Mouse (Mus musculus) forebrain, embryonic 11.5 days (tissue): ENCODE data around the gene Add2. TPM values are rescaled to one million over a fixed set of nuclear protein-coding genes. Genes with fewer than 3 reads are reported as not detected.
A peak's percentile ranks its signal among the peaks of the same experiment; 100 is the strongest.

Experiments
- ATAC-seq: fragments of 200-750 bp; cut with Nextera tagmentation; replicated peaks from 2 replicates; pipeline ENCODE4 v1.8.0; 2017; ENCODE audit warnings: moderate TSS enrichment; ENCODE audit not compliant: low FRiP score
- DNase-seq: peaks from one replicate; pipeline ENCODE4 v3.0.0-alpha.2; 2017; ENCODE audit warnings: low spot score
- H3K27ac ChIP-seq: fragments of 300-500 bp; sonication (generic); 2 replicates; pipeline ENCODE4 v1.5.1; 2014; ENCODE audit warnings: low read depth, low read length
- H3K27me3 ChIP-seq: fragments of 300-500 bp; sonication (generic); 2 replicates; pipeline ENCODE4 v1.6.1; 2014; ENCODE audit warnings: mild to moderate bottlenecking, low read length, mixed read lengths; ENCODE audit not compliant: control insufficient read depth, insufficient read depth
- H3K36me3 ChIP-seq: fragments of 300-500 bp; sonication (generic); 2 replicates; pipeline ENCODE4 v1.6.1; 2014; ENCODE audit warnings: mild to moderate bottlenecking, low read length, moderate library complexity, mixed read lengths; ENCODE audit not compliant: control insufficient read depth, insufficient read depth
- H3K4me1 ChIP-seq: fragments of 300-500 bp; sonication (generic); replicated peaks from 2 replicates; pipeline ENCODE4 v1.6.1; 2014; ENCODE audit warnings: low read length, mixed read lengths; ENCODE audit not compliant: control insufficient read depth, insufficient read depth
- H3K4me2 ChIP-seq: fragments of 300-500 bp; sonication (generic); 2 replicates; pipeline ENCODE4 v1.6.1; 2014; ENCODE audit warnings: low read depth, mild to moderate bottlenecking, low read length, moderate library complexity, mixed read lengths; ENCODE audit not compliant: severe bottlenecking
- H3K4me3 ChIP-seq: fragments of 300-500 bp; sonication (generic); 2 replicates; pipeline ENCODE4 v1.5.1; 2014; ENCODE audit warnings: low read depth, low read length
- H3K9ac ChIP-seq: fragments of 300-500 bp; sonication (generic); 2 replicates; pipeline ENCODE4 v1.6.1; 2014; ENCODE audit warnings: low read length
- H3K9me3 ChIP-seq: fragments of 300-500 bp; sonication (generic); 2 replicates; pipeline ENCODE4 v1.6.1; 2016; ENCODE audit warnings: low read length, mixed read lengths; ENCODE audit not compliant: control insufficient read depth
- WGBS: fragments of 180-500 bp; shearing (Covaris S2); extraction: QIAGEN DNeasy Blood & Tissue Kit; methylation state at CpG from one replicate; pipeline ENCODE4 v1.1.7; 2014; 5-methylcytosine and 5-hydroxymethylcytosine counted together
- polyA plus RNA-seq: library from polyadenylated mRNA; unstranded; fragments of >200 nt; fragmentation: Nextera tagmentation; extraction: Ambion mirVana; gene quantifications from 2 replicates; pipeline ENCODE4 v1.2.1, GENCODE M21; 2014

Gene Add2
- polyA plus RNA-seq, 1 experiment from 2014 or later = 61.0 TPM

DNA sequence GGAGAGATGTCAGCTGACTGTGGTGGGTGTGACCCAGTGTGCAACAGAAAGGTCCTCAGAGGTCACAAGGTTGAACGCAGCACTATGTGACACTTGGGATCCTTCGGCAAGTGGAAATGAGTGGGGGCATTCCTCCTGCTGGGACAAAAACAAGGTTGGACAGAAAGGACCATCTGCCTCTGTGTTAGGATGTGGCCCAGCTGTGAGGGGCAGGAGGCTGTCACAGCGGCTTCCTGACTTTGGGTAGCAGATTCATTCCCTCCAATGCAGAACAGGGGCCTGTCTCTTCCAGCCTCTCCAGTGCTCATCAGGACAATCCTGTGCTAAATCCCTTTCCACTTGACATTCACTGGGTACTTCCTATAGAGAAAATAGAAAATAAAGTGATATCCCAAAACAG is 132.4 kb downstream of the Add2 start:
- no peak overlapping the region for H3K4me2 ChIP-seq
- no peak overlapping the region for H3K4me3 ChIP-seq
- H3K9ac ChIP-seq = no peak overlapping the region
- ATAC-seq (no peak), DNase-seq (no peak)
- WGBS = 75% methylated on average over 3 of the region's 3 CpGs
- no peaks in the 10 kb centered on the region for H3K9me3 ChIP-seq
- H3K27ac ChIP-seq = no peak overlapping the region
- no peaks in the 10 kb centered on the region for H3K36me3 ChIP-seq
- no peaks in the 10 kb centered on the region for H3K4me1 ChIP-seq
- no peaks in the 10 kb centered on the region for H3K27me3 ChIP-seq

DNA sequence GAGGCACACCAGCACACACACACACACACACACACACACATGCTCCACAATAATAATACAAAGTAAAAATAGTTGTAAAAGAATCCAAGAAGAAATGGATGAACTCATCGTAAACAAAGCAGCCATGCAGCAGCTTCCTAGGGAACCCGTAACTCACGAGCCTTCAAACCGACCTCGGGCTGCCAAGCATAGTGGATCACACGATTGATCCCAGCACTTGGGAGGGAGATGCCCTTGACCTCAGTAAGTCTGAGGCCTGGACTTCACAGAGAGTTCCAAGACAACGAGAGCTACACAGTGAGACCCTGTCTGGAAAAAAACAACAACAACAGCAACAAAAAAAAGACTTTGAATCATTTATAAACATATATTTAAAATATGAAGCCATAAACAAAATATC is 133.1 kb downstream of the Add2 start:
- no peak overlapping the region for H3K4me3 ChIP-seq
- H3K27me3 ChIP-seq = no peaks in the 10 kb centered on the region
- 69% methylated on average over 7 of the region's 7 CpGs for WGBS
- no peaks in the 10 kb centered on the region for H3K9me3 ChIP-seq
- H3K4me2 ChIP-seq = no peak overlapping the region
- H3K4me1 ChIP-seq = no peaks in the 10 kb centered on the region
- ATAC-seq (no peak), DNase-seq (no peak)
- no peak overlapping the region for H3K27ac ChIP-seq
- no peaks in the 10 kb centered on the region for H3K36me3 ChIP-seq
- H3K9ac ChIP-seq = no peak overlapping the region

DNA sequence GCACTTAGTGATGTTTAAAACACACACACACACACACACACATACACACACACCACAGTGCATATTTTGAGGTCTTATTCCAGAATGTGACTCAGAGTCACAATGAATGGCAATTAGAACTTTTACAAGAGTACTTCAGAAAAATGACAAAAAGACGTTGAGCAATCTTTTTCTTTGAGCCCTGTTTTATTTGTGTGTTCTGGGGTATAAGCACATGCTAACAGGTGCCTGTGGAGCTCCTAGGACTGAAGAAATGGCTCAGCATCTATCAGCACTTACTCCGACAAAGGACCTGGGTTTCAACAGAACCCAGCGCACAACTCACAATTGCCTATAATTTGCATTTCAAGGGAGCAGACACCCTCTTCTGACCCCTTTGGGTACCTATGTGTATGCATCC is 135.5 kb downstream of the Add2 start:
- Histone ChIP-seq H3K4me2 (no peak overlapping the region), H3K4me1 (no peaks in the 10 kb centered on the region), H3K4me3 (no peak overlapping the region), H3K9ac (no peak overlapping the region), H3K27ac (no peak overlapping the region), H3K36me3 (no peaks in the 10 kb centered on the region), H3K27me3 (no peaks in the 10 kb centered on the region), H3K9me3 (no peaks in the 10 kb centered on the region)
- DNase-seq (no peak), ATAC-seq (no peak)
- WGBS = 53% methylated on average over 3 of the region's 3 CpGs

DNA sequence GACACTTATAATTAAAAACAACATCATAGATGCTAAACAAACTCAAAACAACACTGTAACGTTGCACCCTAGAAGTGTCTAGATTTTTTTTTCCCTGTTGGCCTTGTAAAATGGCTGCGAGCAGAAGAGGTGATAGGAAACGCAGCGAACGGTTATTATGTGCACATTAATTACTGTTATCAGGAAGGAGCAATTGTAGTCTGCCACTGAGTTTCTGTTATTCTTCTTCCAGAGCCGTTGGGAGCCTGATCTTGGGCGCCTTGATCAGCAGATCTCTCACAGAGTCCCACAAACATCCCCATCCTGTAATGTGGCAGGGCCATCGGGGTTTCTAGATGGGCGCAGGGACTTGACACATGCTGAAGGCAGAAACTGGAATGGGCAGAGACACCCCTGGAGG is 137.9 kb downstream of the Add2 start:
- Histone ChIP-seq H3K36me3 (no peaks in the 10 kb centered on the region), H3K9ac (no peak overlapping the region), H3K9me3 (no peaks in the 10 kb centered on the region), H3K4me3 (no peak overlapping the region), H3K4me2 (no peak overlapping the region), H3K4me1 (no peaks in the 10 kb centered on the region), H3K27me3 (no peaks in the 10 kb centered on the region), H3K27ac (no peak overlapping the region)
- 85% methylated on average over 9 of the region's 9 CpGs for WGBS
- ATAC-seq = no peak
- DNase-seq = peak; percentile 20

DNA sequence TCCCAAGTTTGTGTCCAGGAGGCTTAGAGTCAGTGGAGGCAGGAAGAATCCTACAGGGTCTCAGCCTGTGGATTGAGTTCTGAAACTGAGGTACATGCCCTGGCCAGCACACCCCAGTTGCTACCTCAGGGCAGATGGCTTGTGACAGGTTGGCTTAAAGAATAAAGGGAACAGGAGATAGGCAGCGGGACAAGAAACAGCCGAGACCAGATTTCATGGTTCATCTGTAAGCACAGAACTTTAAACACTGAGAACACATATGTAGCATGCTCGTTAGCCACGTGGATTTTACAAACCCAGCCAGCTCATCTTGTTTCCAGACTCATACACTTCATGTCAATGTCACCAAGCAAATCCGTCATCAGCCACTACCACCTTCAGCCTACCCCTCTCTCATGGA is 139.4 kb downstream of the Add2 start:
- Histone ChIP-seq H3K9ac (no peak overlapping the region), H3K36me3 (no peaks in the 10 kb centered on the region), H3K4me3 (no peak overlapping the region), H3K27ac (no peak overlapping the region), H3K4me1 (no peaks in the 10 kb centered on the region), H3K9me3 (no peaks in the 10 kb centered on the region), H3K4me2 (no peak overlapping the region), H3K27me3 (no peaks in the 10 kb centered on the region)
- 77% methylated on average over 5 of the region's 5 CpGs for WGBS
- ATAC-seq (no peak), DNase-seq (no peak)

DNA sequence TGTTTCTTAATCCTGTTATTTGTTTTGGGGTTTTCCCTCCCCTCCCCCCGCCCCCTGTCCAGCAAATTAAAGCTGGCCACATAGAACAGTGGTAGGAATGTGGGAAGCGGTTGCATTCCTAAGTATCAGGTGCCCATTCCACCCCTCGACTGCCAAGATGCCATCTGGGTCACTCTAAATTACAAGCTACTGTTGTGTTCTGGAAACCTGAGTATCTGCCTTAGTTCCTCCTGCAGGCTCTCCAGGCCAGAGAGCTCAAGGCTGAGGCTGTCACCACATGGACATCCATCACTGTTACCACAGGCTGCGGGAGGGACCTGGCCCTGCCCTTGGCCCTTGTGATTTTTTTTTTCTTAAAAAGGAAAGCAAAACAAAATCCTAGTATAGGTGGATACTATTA is 140.7 kb downstream of the Add2 start:
- H3K27me3 ChIP-seq = no peaks in the 10 kb centered on the region
- DNase-seq (no peak), ATAC-seq (no peak)
- H3K4me1 ChIP-seq = no peaks in the 10 kb centered on the region
- no peak overlapping the region for H3K4me3 ChIP-seq
- H3K27ac ChIP-seq = no peak overlapping the region
- no peaks in the 10 kb centered on the region for H3K9me3 ChIP-seq
- H3K4me2 ChIP-seq = no peak overlapping the region
- 75% methylated on average over 4 of the region's 4 CpGs for WGBS
- H3K36me3 ChIP-seq = no peaks in the 10 kb centered on the region
- no peak overlapping the region for H3K9ac ChIP-seq

Other genes starting within 250 kb of the Add2 start
- not detected in 2 replicates for gene Nat8f6, start 207.7 kb upstream of the Add2 start, polyA plus RNA-seq
- not detected in 2 replicates for gene Nat8f5, start 207.7 kb upstream of the Add2 start, polyA plus RNA-seq
- not detected in 2 replicates for gene Nat8, start 196.6 kb upstream of the Add2 start, polyA plus RNA-seq
- not detected in 2 replicates for gene Nat8f2, start 159.5 kb upstream of the Add2 start, polyA plus RNA-seq
- 7.0 and 7.5 TPM in 2 replicates for gene Nat8f4, start 123.8 kb upstream of the Add2 start, polyA plus RNA-seq
- 31.2 and 32.1 TPM in 2 replicates for gene Tprkb, start 116.8 kb upstream of the Add2 start, polyA plus RNA-seq
- 4.5 and 4.6 TPM in 2 replicates for gene Nat8f1, start 113.0 kb upstream of the Add2 start, polyA plus RNA-seq
- gene Dusp11, start 67.0 kb upstream of the Add2 start, polyA plus RNA-seq = 45.0 and 56.1 TPM in 2 replicates
- not detected in 2 replicates for gene Figla, start 12.5 kb upstream of the Add2 start, polyA plus RNA-seq
- gene Tgfa, start 166.5 kb downstream of the Add2 start, polyA plus RNA-seq = 1.7 and 1.9 TPM in 2 replicates